Comparison of ENCODE assay signal across 12 mouse cellular contexts in the genomic region with DNA sequence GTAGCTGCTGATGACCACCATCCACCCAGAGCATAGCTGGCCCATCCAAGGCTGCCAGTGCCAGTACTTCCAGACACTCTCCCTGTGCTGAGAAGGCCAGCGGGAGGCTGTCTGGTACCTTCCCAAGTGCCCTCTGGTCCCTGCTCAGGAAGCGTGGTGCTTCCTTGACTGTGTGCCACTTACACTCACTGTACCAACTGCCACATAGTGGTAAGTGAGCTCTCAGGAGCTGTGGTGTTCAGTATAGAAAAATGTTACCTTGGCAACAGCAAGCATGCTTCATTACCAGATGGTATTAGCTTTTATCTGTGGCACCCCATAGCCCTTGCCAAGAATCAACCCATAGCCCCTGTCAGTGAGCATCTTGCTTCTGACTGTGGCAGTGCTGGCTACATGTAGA.
DNase-seq lines count a peak whose midpoint lies in the region; ATAC-seq and TF ChIP-seq lines count a peak whose summit lies in the region.
"Had no signal": no experiment of that assay in that cellular context is flagged by ENCODE, and none has a peak within 500 bp of the region (broad histone marks: within the 10 kb centered on the region; RNA-seq: fewer than 3 reads in every experiment).

No protein-coding gene starts in this region.

- no peaks in the 10 kb centered on the region for H3K36me3 ChIP-seq in hindbrain, embryonic 15.5 days
- H3K36me3 ChIP-seq in hindbrain, embryonic 11.5 days (ENCODE audit: control insufficient read depth, insufficient read depth, low read length), result no peaks in the 10 kb centered on the region
- H3K36me3 ChIP-seq in hindbrain, postnatal 0 days (ENCODE audit: insufficient read depth, low read length), result no peaks in the 10 kb centered on the region

- H3K27ac ChIP-seq in hindbrain, embryonic 15.5 days (replicated peaks), result no peak overlapping the region
- H3K27ac ChIP-seq in hindbrain, embryonic 11.5 days (ENCODE audit: low read depth, low read length), result no peak overlapping the region
- H3K27ac ChIP-seq in hindbrain, postnatal 0 days, result peak overlapping the region; percentile 36; the same call in 1 of the 2 replicates

- H3K4me2 ChIP-seq in hindbrain, embryonic 15.5 days, result no peak overlapping the region
- no peak overlapping the region for H3K4me2 ChIP-seq in hindbrain, embryonic 11.5 days (replicated peaks; ENCODE audit: low read depth, low read length)
- H3K4me2 ChIP-seq in hindbrain, postnatal 0 days (ENCODE audit: low read depth, low read length), result no peak overlapping the region
- H3K4me2 ChIP-seq: lung, embryonic 14.5 days had no signal

- TF ChIP-seq CTCF in hindbrain, postnatal 0 days (IDR thresholded peaks at IDR 0.05; ENCODE audit: low read depth), result no peak

- ATAC-seq in hindbrain, embryonic 15.5 days (ENCODE audit: low FRiP score, low read depth), result peak; percentile 35; the same call in 1 of the 2 replicates
- no peak for ATAC-seq in hindbrain, embryonic 11.5 days (ENCODE audit: low FRiP score)
- peak; percentile 55 for ATAC-seq in hindbrain, postnatal 0 days
- ATAC-seq: CD4-positive, CD25-positive, alpha-beta regulatory T cell, adult 4 months had no signal

- H3K4me1 ChIP-seq in hindbrain, embryonic 15.5 days (replicated peaks), result peaks cover 38% of the 10 kb centered on the region
- H3K4me1 ChIP-seq in hindbrain, embryonic 11.5 days (replicated peaks; ENCODE audit: control insufficient read depth, insufficient read depth, low read length), result peaks cover 8% of the 10 kb centered on the region
- peaks cover 30% of the 10 kb centered on the region for H3K4me1 ChIP-seq in hindbrain, postnatal 0 days (ENCODE audit: insufficient read depth, low read length)

- DNase-seq in hindbrain, embryonic 11.5 days (ENCODE audit: low spot score), result no peak
- DNase-seq in right cerebral cortex, adult 18-20 months, result peak; percentile 21
- no peak for DNase-seq in right cerebral cortex, postnatal 25 days
- peak; percentile 53 for DNase-seq in hindbrain, postnatal 0 days (ENCODE audit: low spot score)
- DNase-seq in lung, postnatal 14 days, result no peak
- DNase-seq in adrenal gland, postnatal 25 days, result no peak
- DNase-seq: adrenal gland, postnatal 14 days; gastrocnemius, postnatal 25 days; heart, postnatal 10 days; lung, embryonic 14.5 days had no signal

- WGBS in hindbrain, embryonic 15.5 days, result 43% methylated on average over 2 of the region's 2 CpGs
- WGBS in hindbrain, embryonic 11.5 days, result 91% methylated on average over 2 of the region's 2 CpGs
- WGBS in hindbrain, postnatal 0 days, result 46% methylated on average over 2 of the region's 2 CpGs

- H3K4me3 ChIP-seq in hindbrain, embryonic 15.5 days, result no peak overlapping the region
- H3K4me3 ChIP-seq in hindbrain, embryonic 11.5 days (ENCODE audit: low read depth, low read length), result no peak overlapping the region
- H3K4me3 ChIP-seq in hindbrain, postnatal 0 days (ENCODE audit: low read length), result no peak overlapping the region

- no peaks in the 10 kb centered on the region for H3K9me3 ChIP-seq in hindbrain, embryonic 15.5 days
- no peaks in the 10 kb centered on the region for H3K9me3 ChIP-seq in hindbrain, embryonic 11.5 days (ENCODE audit: control insufficient read depth, low read length)
- no peaks in the 10 kb centered on the region for H3K9me3 ChIP-seq in hindbrain, postnatal 0 days (ENCODE audit: low read length)

- H3K27me3 ChIP-seq in hindbrain, embryonic 15.5 days, result no peaks in the 10 kb centered on the region
- no peaks in the 10 kb centered on the region for H3K27me3 ChIP-seq in hindbrain, embryonic 11.5 days (ENCODE audit: control insufficient read depth, insufficient read depth, low read length)
- no peaks in the 10 kb centered on the region for H3K27me3 ChIP-seq in hindbrain, postnatal 0 days (ENCODE audit: insufficient read depth, low read length)

- H3K9ac ChIP-seq in hindbrain, embryonic 15.5 days, result no peak overlapping the region
- H3K9ac ChIP-seq in hindbrain, embryonic 11.5 days (ENCODE audit: low read depth, low read length), result no peak overlapping the region
- no peak overlapping the region for H3K9ac ChIP-seq in hindbrain, postnatal 0 days (replicated peaks; ENCODE audit: low read length)
- H3K9ac ChIP-seq: lung, embryonic 14.5 days had no signal

Comparison
In these comparisons a context has a peak if more than half of its experiments do, and no peak if none do; other contexts are left out.
1. DNase-seq: peak in right cerebral cortex, adult 18-20 months (single experiment) and hindbrain, postnatal 0 days (single experiment); none in hindbrain, embryonic 11.5 days (single experiment), right cerebral cortex, postnatal 25 days (single experiment), lung, postnatal 14 days (single experiment) and adrenal gland, postnatal 25 days (single experiment).